Mouse (Mus musculus) spleen, adult 2 months (tissue): ENCODE results near the gene Mrpl55.

Experiments used
- CTCF ChIP-seq: fragments of 200-500 bp; IDR thresholded peaks from 2 replicates; pipeline ENCODE4 v1.5.1; 2011; ENCODE audit warnings: mild to moderate bottlenecking, inconsistent platforms; ENCODE audit not compliant: insufficient read depth, insufficient read length, insufficient replicate concordance; ENCODE audit errors: extremely low read depth
- POLR2A ChIP-seq: fragments of 200-500 bp; IDR thresholded peaks from 2 replicates; pipeline ENCODE4 v1.6.1; 2011; ENCODE audit warnings: low read depth, low read length, inconsistent platforms

DNA sequence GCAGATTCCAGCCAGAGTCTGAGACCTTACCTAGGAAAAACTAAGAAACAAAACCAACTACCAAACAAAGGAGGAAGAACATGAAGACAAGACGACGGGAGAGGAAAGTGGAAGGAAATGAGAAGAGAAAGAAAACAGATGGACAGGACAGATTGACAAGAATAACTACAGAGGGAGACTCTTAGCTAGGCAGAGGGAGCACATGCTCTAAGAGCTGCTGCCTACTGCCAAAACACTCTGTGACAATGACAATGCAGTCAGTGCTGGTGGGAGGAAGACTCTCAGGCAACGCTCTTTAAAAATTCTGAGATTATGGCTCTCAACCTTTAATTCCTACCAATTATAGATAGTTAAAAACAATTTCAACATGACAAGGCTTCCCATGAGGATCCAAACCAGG is 14.7 kb downstream of the Mrpl55 start:
- TF ChIP-seq CTCF (no peak), POLR2A (no peak)
